Mouse (Mus musculus) megakaryocyte, embryonic 14.5 days (primary cell): ENCODE data around the gene C1qtnf4. TPM values are rescaled to one million over a fixed set of nuclear protein-coding genes. Genes with fewer than 3 reads are reported as not detected.

ENCODE experiments used
- H3K27me3 ChIP-seq: replicated peaks from 2 replicates; pipeline ENCODE3; 2012; ENCODE audit warnings: inconsistent platforms
- H3K36me3 ChIP-seq: replicated peaks from 2 replicates; pipeline ENCODE3; 2012; ENCODE audit warnings: low read length, inconsistent platforms, mixed read lengths
- H3K4me1 ChIP-seq: 2 replicates; pipeline ENCODE4 v1.6.1; 2012; ENCODE audit warnings: inconsistent platforms
- H3K4me3 ChIP-seq: replicated peaks from 2 replicates; pipeline ENCODE3; 2012; ENCODE audit warnings: moderate library complexity, mild to moderate bottlenecking, inconsistent platforms
- H3K9me3 ChIP-seq: 2 replicates; pipeline ENCODE4 v1.6.1; 2012; ENCODE audit warnings: inconsistent platforms
- FLI1 ChIP-seq: IDR thresholded peaks from 2 replicates; pipeline ENCODE4 v1.6.1; 2012; ENCODE audit warnings: low read length, inconsistent platforms, mixed read lengths
- GATA1 ChIP-seq: IDR thresholded peaks from 3 replicates; pipeline ENCODE4 v1.6.1; 2012; ENCODE audit warnings: mixed read lengths, low read length, inconsistent platforms, borderline replicate concordance
- polyA plus RNA-seq: library from polyadenylated mRNA; stranded (reverse); fragments of >175 nt; gene quantifications from 2 replicates; pipeline ENCODE4 v1.2.3, GENCODE M21; 2012; ENCODE audit warnings: low replicate concordance; ENCODE audit not compliant: insufficient read depth

The C1qtnf4 gene
- polyA plus RNA-seq, 1 experiment = 0.18 TPM

- peak overlapping the region; percentile 94 for H3K4me3 ChIP-seq
- H3K9me3 ChIP-seq = no peaks in the 10 kb centered on the region
- peaks cover 46% of the 10 kb centered on the region for H3K4me1 ChIP-seq
- H3K27me3 ChIP-seq = no peaks in the 10 kb centered on the region
- TF ChIP-seq GATA1 (no peak), FLI1 (no peak)
- H3K36me3 ChIP-seq = peaks cover 65% of the 10 kb centered on the region
These were observed 19.2 kb downstream of the C1qtnf4 start for GRCm38 (mm10) chr2:90904856-90905224.

- Histone ChIP-seq H3K27me3 (no peaks in the 10 kb centered on the region), H3K4me3 (no peak overlapping the region), H3K4me1 (peaks cover 60% of the 10 kb centered on the region), H3K9me3 (no peaks in the 10 kb centered on the region), H3K36me3 (peaks cover 70% of the 10 kb centered on the region)
- no peak for TF ChIP-seq GATA1
- TF ChIP-seq FLI1 = no peak
These were observed 21.1 kb downstream of the C1qtnf4 start for GRCm38 (mm10) chr2:90906721-90907120.

- no peak for TF ChIP-seq GATA1
- TF ChIP-seq FLI1 = no peak
- peaks cover 88% of the 10 kb centered on the region for H3K36me3 ChIP-seq
- H3K4me3 ChIP-seq = no peak overlapping the region
- no peaks in the 10 kb centered on the region for H3K27me3 ChIP-seq
- H3K9me3 ChIP-seq = no peaks in the 10 kb centered on the region
- H3K4me1 ChIP-seq = peaks cover 53% of the 10 kb centered on the region
These were observed 25.2 kb downstream of the C1qtnf4 start for GRCm38 (mm10) chr2:90910861-90911260.

- Histone ChIP-seq H3K27me3 (no peaks in the 10 kb centered on the region), H3K9me3 (no peaks in the 10 kb centered on the region), H3K4me1 (peaks cover 53% of the 10 kb centered on the region), H3K36me3 (peaks cover 83% of the 10 kb centered on the region), H3K4me3 (no peak overlapping the region)
- TF ChIP-seq FLI1 = no peak
- no peak for TF ChIP-seq GATA1
These were observed 26.0 kb downstream of the C1qtnf4 start for GRCm38 (mm10) chr2:90911668-90912067.

- H3K9me3 ChIP-seq = no peaks in the 10 kb centered on the region
- peaks cover 52% of the 10 kb centered on the region for H3K4me1 ChIP-seq
These were observed 28.0 kb downstream of the C1qtnf4 start for GRCm38 (mm10) chr2:90913671-90914070.

GRCm38 (mm10) chr2:90915516-90915915 is 29.9 kb downstream of the C1qtnf4 start:
- H3K27me3 ChIP-seq = no peaks in the 10 kb centered on the region
- peaks cover 40% of the 10 kb centered on the region for H3K4me1 ChIP-seq
- TF ChIP-seq FLI1 = no peak
- TF ChIP-seq GATA1 = no peak
- H3K9me3 ChIP-seq = no peaks in the 10 kb centered on the region
- H3K36me3 ChIP-seq = peaks cover 46% of the 10 kb centered on the region
- H3K4me3 ChIP-seq = no peak overlapping the region

More at GRCm38 (mm10) chr2:90913671-90914070, 28.0 kb downstream of the C1qtnf4 start:
- H3K4me3 ChIP-seq = no peak overlapping the region
- no peaks in the 10 kb centered on the region for H3K27me3 ChIP-seq
- peaks cover 64% of the 10 kb centered on the region for H3K36me3 ChIP-seq
- TF ChIP-seq GATA1 (no peak), FLI1 (no peak)

- H3K9me3 ChIP-seq = no peaks in the 10 kb centered on the region
- no peak for TF ChIP-seq GATA1
- peaks cover 34% of the 10 kb centered on the region for H3K36me3 ChIP-seq
- no peaks in the 10 kb centered on the region for H3K27me3 ChIP-seq
- peak overlapping the region; percentile 96 for H3K4me3 ChIP-seq
- peaks cover 39% of the 10 kb centered on the region for H3K4me1 ChIP-seq
These were observed 31.0 kb downstream of the C1qtnf4 start for GRCm38 (mm10) chr2:90916560-90917232.

GRCm38 (mm10) chr2:90917233-90917998 is 31.8 kb downstream of the C1qtnf4 start:
- Histone ChIP-seq H3K27me3 (peaks cover 2% of the 10 kb centered on the region), H3K9me3 (no peaks in the 10 kb centered on the region), H3K4me3 (peak overlapping the region; percentile 96), H3K36me3 (peaks cover 28% of the 10 kb centered on the region), H3K4me1 (peaks cover 42% of the 10 kb centered on the region)
- TF ChIP-seq FLI1 (no peak), GATA1 (no peak)

GRCm38 (mm10) chr2:90917999-90918698 is 32.5 kb downstream of the C1qtnf4 start:
- TF ChIP-seq FLI1 (no peak), GATA1 (no peak)
- Histone ChIP-seq H3K27me3 (peaks cover 2% of the 10 kb centered on the region), H3K4me3 (peak overlapping the region; percentile 96), H3K9me3 (no peaks in the 10 kb centered on the region), H3K4me1 (peaks cover 43% of the 10 kb centered on the region), H3K36me3 (peaks cover 21% of the 10 kb centered on the region)

GRCm38 (mm10) chr2:90921178-90921577 is 35.5 kb downstream of the C1qtnf4 start:
- TF ChIP-seq FLI1 (no peak), GATA1 (no peak)
- Histone ChIP-seq H3K4me1 (peaks cover 28% of the 10 kb centered on the region), H3K9me3 (no peaks in the 10 kb centered on the region), H3K27me3 (peaks cover 10% of the 10 kb centered on the region), H3K36me3 (no peaks in the 10 kb centered on the region), H3K4me3 (no peak overlapping the region)
